Mouse (Mus musculus) brown adipose tissue, adult 24 weeks (tissue): Measurements from ENCODE around the gene Tmem63c. TPM values are rescaled to one million over a fixed set of nuclear protein-coding genes. Genes with fewer than 3 reads are reported as not detected.

ENCODE experiments used
- H3K27ac ChIP-seq: fragments of 200-500 bp; replicated peaks from 2 replicates; pipeline ENCODE4 v1.5.1; 2012; ENCODE audit warnings: low read depth, mild to moderate bottlenecking, low read length
- H3K4me1 ChIP-seq: fragments of 200-500 bp; 2 replicates; pipeline ENCODE4 v1.6.1; 2012; ENCODE audit warnings: low read length, mixed read lengths; ENCODE audit not compliant: control insufficient read depth, insufficient read depth, insufficient read length
- H3K4me3 ChIP-seq: fragments of 200-500 bp; 2 replicates; pipeline ENCODE4 v1.5.1; 2012; ENCODE audit warnings: low read depth, mild to moderate bottlenecking, low read length, moderate library complexity; ENCODE audit not compliant: insufficient read depth
- polyA plus RNA-seq: library from polyadenylated mRNA; stranded (reverse); fragments of >200 nt; gene quantifications from 2 replicates; pipeline ENCODE4 v1.2.4, GENCODE M21; 2012; ENCODE audit not compliant: missing spikeins, insufficient read depth, insufficient read length

Gene Tmem63c
- polyA plus RNA-seq, 1 experiment = not detected

DNA sequence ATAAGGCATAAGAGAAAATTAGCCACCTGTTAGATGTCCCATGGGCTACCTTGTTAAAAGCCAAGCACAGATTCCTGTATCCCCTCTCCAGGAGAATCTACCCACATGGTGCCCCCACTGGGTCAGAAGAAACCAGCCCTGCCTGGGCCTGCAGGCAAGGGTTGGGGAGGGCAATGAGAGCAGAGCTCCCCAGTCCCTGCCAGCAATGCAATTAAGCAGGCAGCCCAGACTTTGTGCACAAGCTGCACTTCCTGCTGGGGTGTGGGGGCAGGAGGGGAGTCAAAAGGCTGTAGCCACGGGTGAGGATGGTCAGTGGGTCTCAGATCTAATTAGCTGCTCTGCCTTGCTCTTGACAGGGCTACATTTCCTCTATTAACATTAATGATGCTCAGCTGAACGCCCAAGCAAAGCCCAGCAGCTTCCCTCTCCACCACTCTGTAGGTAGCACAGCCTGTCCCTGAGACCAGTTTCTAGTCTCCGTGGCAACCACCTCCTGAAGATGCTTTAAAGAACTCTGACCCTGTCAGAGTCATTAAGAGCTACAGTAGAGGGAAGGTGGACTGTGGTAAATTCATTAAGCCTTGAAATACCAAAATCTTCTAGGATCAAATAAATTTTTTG is 86.3 kb downstream of the Tmem63c start:
- no peaks in the 10 kb centered on the region for H3K4me1 ChIP-seq
- no peak overlapping the region for H3K4me3 ChIP-seq
- H3K27ac ChIP-seq = no peak overlapping the region

DNA sequence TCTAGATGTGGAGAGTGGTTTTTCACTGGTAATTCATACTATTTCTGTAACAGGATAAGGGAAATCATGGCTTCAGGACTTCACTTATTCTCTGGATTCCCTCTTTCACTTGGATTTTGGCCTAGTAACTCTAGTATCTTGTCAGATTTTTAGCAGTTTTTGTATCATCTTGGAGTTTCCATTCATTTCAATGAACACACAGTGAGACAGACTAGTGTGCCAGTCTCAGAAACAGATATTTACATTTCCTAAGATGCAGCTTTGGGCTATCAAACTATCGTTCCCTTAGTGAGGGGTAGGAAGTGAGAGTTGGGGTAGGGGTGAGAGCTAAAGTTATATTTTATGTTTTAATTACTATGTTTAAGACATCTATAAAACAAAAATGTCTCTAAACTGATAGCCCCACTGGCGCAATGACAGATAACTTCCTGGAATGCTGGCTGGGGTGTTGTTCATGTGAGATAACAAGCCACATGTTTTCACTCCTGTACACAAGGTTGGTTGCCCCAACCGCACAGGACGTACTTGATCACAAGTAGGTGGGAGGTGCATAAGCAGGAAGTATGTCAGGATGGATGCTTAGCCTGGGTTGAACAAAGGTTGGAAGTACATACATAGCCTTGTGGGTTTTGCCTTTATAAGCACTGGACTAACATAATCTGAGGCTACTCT is 100.9 kb downstream of the Tmem63c start:
- H3K4me3 ChIP-seq = no peak overlapping the region
- H3K27ac ChIP-seq = no peak overlapping the region
- no peaks in the 10 kb centered on the region for H3K4me1 ChIP-seq

DNA sequence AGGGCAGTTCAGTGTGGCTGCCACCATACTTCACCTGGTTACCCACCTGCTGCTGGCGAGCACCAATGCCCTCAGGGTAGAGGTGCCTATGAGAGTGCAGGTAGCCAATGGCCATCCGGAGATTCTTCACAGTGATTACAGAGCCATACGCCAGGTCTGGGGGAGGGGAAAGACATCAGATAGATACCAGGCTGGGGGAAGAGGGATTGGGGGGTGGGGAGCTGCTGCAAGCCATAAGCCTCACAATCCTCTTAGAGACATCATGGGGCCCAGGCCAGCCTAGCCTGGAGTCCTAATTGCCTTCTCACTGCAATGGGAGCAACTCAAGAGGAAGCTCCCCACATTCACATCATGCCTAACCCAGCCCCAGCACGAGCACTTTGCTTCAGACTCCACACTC is 106.1 kb downstream of the Tmem63c start:
- Histone ChIP-seq H3K4me3 (no peak overlapping the region), H3K4me1 (no peaks in the 10 kb centered on the region), H3K27ac (no peak overlapping the region)

DNA sequence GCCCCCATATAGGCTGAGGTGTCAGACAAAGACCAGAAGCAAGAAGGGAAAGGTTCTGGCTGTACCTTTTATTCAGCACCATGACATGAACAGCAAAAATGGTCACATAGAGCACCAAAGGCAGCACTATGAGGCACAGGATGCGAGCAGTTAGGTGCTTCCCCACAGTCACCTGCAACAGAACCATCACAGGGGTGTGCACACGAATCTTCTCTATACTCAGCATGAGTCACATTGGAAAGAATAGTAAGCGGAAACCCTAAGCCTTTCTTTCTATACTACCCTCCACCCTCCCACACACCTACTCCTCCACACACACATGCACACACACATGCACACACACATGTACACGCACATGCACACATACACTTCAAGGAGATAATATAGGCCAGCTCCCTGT is 109.1 kb downstream of the Tmem63c start:
- Histone ChIP-seq H3K4me3 (no peak overlapping the region), H3K4me1 (no peaks in the 10 kb centered on the region), H3K27ac (no peak overlapping the region)

DNA sequence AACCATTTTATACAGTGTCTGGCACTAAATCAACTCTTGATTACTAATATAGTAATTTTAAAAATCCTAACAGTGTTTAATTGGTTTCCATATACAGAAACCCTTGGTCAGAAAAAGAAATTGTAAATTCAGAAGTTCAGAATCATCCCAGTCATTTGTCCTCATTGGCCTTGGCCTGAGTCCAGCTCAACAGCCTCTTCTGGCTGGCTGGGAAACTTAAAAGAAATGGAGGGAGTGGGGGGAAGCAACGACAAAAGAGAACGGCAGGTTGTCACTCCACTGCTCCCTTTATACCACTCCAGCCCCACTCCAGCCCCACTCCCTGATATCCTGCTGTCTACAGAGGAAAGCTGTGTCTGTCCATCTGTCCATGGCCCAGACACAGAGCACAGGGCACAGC is 110.0 kb downstream of the Tmem63c start:
- Histone ChIP-seq H3K27ac (no peak overlapping the region), H3K4me3 (no peak overlapping the region), H3K4me1 (no peaks in the 10 kb centered on the region)

DNA sequence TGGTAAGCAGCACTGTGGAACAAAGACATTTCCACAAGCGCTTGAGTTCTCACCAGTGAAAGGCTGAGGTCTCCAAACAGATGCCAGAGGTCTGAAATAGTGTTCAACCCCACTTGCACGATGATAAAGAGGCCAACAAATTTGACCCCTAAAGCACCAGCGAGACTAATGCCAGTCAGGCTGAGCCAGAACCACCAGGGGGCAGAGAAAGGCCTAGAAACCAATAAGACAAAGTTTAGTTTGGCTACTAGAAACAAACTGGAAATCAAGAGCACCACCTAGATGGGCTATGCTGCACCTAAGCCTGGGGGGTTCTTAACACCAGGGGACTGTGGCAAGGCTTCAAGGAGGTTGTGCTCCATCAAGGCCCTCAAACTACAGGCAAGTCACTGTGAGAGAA is 110.5 kb downstream of the Tmem63c start:
- H3K4me1 ChIP-seq = no peaks in the 10 kb centered on the region
- H3K27ac ChIP-seq = no peak overlapping the region
- no peak overlapping the region for H3K4me3 ChIP-seq

DNA sequence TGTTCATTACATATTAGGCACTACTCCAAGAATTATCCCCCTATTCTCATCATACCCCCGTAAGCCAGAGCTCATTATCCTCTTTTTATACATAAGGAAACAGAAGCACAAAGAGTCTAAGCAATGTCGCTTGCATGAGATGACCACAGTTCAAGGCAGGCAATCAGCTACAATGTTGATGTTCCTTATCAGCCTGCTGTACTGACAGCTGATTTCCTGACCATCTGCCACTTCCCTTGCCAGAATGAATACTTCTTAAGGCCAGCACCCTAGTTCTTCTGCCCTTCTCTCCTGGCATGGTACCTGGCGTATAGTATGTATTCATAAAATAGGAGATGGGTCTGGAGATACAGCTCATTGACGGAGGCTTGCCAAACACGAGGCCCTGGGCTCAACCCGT is 111.1 kb downstream of the Tmem63c start:
- no peaks in the 10 kb centered on the region for H3K4me1 ChIP-seq
- no peak overlapping the region for H3K4me3 ChIP-seq
- no peak overlapping the region for H3K27ac ChIP-seq

DNA sequence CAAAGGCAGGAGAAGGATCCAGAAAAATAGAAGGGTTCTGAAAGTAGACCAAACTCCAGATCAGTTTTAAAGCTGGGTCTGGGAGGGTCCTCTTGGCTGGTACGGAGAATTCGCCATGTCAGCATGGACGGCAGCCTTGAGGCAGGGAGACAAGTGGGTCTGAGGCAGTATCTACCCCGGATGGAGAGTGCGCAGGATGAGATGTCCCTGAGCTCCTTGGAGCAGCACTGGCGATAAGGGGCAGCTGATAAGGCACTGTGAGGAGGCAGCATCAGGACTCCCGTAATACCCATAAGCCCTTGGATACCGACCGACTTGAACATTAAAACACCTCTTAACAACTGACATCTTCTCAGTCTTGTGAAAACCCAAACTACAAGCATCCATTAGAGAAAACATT is 111.6 kb downstream of the Tmem63c start:
- Histone ChIP-seq H3K4me3 (no peak overlapping the region), H3K27ac (no peak overlapping the region), H3K4me1 (no peaks in the 10 kb centered on the region)

DNA sequence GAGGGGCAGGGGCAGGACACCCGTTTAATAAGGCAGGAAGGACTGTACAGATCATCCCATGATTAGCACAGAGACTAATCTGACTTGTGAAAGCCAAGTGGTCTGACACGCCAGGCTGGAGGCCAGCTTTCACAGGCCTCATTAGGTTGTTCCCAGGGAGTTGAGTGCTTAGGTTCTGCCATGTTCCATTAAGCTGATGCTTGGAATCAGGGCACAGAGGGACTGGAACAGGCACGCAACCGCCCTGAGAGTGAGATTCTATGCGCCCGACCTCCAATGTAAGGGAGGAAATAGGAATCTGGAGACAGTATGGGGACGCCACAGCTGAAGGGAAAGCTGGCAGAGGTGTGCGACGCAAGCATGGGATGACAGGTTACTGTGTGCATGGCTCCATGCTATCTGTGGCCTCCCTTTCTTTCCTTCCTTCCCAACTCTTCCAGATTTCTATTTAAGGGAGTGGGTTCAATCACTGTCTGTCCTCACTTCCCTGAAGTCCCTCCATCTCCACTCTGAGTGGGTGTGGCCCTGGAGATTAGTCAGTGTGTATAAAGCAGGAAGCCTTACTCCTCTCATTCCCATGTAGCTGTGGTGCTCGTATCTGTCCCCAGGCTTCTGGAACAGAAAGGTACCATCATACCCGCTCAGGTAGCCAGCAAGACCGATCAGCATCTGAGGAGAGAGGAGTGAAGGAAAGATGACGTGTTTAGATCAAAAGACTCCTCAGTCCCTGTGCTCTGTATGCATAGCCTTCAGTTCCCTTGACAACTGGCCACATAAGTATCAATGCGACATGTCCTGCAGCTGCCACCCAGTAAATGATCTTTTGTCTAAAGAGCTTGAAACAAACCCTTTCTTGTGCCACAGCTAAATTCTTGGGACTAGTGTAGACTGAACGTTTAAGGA is 116.5 kb downstream of the Tmem63c start:
- H3K27ac ChIP-seq = no peak overlapping the region
- no peak overlapping the region for H3K4me3 ChIP-seq
- H3K4me1 ChIP-seq = no peaks in the 10 kb centered on the region

DNA sequence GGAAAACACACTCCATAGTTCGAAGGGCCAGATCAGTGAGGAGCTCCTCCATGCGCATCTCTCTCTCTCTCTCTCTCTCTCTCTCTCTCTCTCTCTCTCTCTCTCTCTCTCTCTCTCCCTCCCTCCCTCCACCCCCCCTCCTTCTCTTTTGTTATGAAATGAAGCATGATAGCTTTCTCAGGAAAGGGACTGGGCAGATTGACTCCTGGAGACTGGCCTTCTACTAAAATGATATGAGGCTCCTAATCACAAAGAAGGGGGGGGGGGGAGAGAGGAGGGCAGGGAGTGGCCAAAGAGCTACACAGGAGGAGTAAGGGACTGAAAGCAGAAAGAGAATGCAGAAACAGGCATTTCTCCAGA is 117.2 kb downstream of the Tmem63c start:
- Histone ChIP-seq H3K27ac (no peak overlapping the region), H3K4me3 (no peak overlapping the region), H3K4me1 (no peaks in the 10 kb centered on the region)

DNA sequence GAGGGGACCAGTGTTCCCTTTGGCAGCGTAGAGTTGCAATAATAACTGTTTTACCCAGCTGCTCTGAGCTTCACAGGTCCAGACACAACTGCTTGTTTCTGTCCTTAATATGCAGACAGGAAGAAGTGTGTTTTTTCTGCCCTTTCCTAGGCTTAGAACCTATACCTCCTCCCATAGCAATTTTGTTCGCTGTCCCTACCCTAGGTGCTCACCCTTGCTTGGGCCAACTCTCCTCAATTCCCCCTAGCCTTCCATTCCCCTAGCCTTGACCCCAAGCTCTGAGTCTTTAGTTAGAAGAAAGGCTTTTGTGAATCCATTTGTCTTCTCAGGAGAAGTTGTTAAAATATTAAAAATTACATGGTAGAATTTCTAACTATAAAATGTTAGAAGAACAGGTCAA is 117.6 kb downstream of the Tmem63c start:
- Histone ChIP-seq H3K4me3 (no peak overlapping the region), H3K27ac (no peak overlapping the region), H3K4me1 (no peaks in the 10 kb centered on the region)

Other genes with a start within 250 kb of the Tmem63c start
- gene Irf2bpl, start 136.5 kb upstream of the Tmem63c start, polyA plus RNA-seq = 7.1 and 23.0 TPM in 2 replicates
- 15.9 and 16.4 TPM in 2 replicates for gene Cipc, start 74.3 kb upstream of the Tmem63c start, polyA plus RNA-seq
- not detected in 2 replicates for gene Zdhhc22, start 30.9 kb upstream of the Tmem63c start, polyA plus RNA-seq
- not detected in 2 replicates for gene Ngb, start 81.2 kb downstream of the Tmem63c start, polyA plus RNA-seq
- gene Gstz1, start 125.8 kb downstream of the Tmem63c start, polyA plus RNA-seq = 423 and 452 TPM in 2 replicates
- gene Pomt2, start 126.6 kb downstream of the Tmem63c start, polyA plus RNA-seq = 3.9 and 4.7 TPM in 2 replicates
- 0.52 TPM in 1 of 2 replicates, not detected in the other for gene Samd15, start 178.4 kb downstream of the Tmem63c start, polyA plus RNA-seq
- gene Tmed8, start 179.1 kb downstream of the Tmem63c start, polyA plus RNA-seq = 2.7 and 4.1 TPM in 2 replicates
- gene Noxred1, start 217.4 kb downstream of the Tmem63c start, polyA plus RNA-seq = 0.71 and 1.3 TPM in 2 replicates
- 24.3 and 30.8 TPM in 2 replicates for gene Vipas39, start 244.9 kb downstream of the Tmem63c start, polyA plus RNA-seq
- gene Ahsa1, start 245.1 kb downstream of the Tmem63c start, polyA plus RNA-seq = 89.7 and 140 TPM in 2 replicates